Mouse (Mus musculus) spleen, adult 2 months (tissue): ENCODE measurements around the gene Arhgef26.

Experiments
- CTCF ChIP-seq: fragments of 200-500 bp; IDR thresholded peaks from 2 replicates; pipeline ENCODE4 v1.5.1; 2011; ENCODE audit warnings: mild to moderate bottlenecking, inconsistent platforms; ENCODE audit not compliant: insufficient read depth, insufficient read length, insufficient replicate concordance; ENCODE audit errors: extremely low read depth
- POLR2A ChIP-seq: fragments of 200-500 bp; IDR thresholded peaks from 2 replicates; pipeline ENCODE4 v1.6.1; 2011; ENCODE audit warnings: low read depth, low read length, inconsistent platforms

- TF ChIP-seq CTCF (no peak), POLR2A (no peak)
These were observed 116.0 kb downstream of the Arhgef26 start for GRCm38 (mm10) chr3:62454096-62454495.
